Mouse (Mus musculus): ENCODE measurements at regions not wholly inside any gene's neighbourhood (a gene's known extent, or its start where the extent isn't known, plus 50 kb on each side); places are given as distances from the start of the nearest gene placed in this dataset.

- TF ChIP-seq CTCF (IDR thresholded peaks at IDR 0.05; ENCODE audit: borderline replicate concordance, insufficient read depth, low read depth, low read length) (no peak), POLR2A (IDR thresholded peaks at IDR 0.05; ENCODE audit: borderline replicate concordance, insufficient read depth, low read length) (no peak)
Measured at GRCm38 (mm10) chr2:75542331-75542730, 116.7 kb upstream of the Hnrnpa3 start.
